Mouse (Mus musculus): ENCODE results near the gene Vmn2r69. TPM values are rescaled to one million over a fixed set of nuclear protein-coding genes. Genes with fewer than 3 reads are reported as not detected.

The Vmn2r69 gene
- polyA plus RNA-seq (2014; fragmentation: Illumina TruSeq; extraction: RNeasy Lipid Tissue Mini Kit (QIAGEN cat#74804); ENCODE audit: insufficient read depth, low read depth, low replicate concordance): not detected

GRCm38 (mm10) chr7:85415820-85416219 is at the start of gene Vmn2r69:
Vmn2r69 (minus strand) TSS chr7:85415920.

Other genes with a start within 250 kb of the Vmn2r69 start
- not detected for gene Vmn2r68, start 178.1 kb downstream of the Vmn2r69 start, polyA plus RNA-seq (2014; fragmentation: Illumina TruSeq; extraction: RNeasy Lipid Tissue Mini Kit (QIAGEN cat#74804); ENCODE audit: insufficient read depth, low read depth, low replicate concordance)
- not detected for gene Vmn2r71, start 147.2 kb upstream of the Vmn2r69 start, polyA plus RNA-seq (2014; fragmentation: Illumina TruSeq; extraction: RNeasy Lipid Tissue Mini Kit (QIAGEN cat#74804); ENCODE audit: insufficient read depth, low read depth, low replicate concordance)
- gene Vmn2r70, start 153.3 kb upstream of the Vmn2r69 start, polyA plus RNA-seq (2014; fragmentation: Illumina TruSeq; extraction: RNeasy Lipid Tissue Mini Kit (QIAGEN cat#74804); ENCODE audit: insufficient read depth, low read depth, low replicate concordance): not detected

Data from lung, adult 10 weeks (tissue).